Mouse (Mus musculus): ENCODE data around the gene Ear14.
"Not testable (repeated sequence)": the region's sequence is repeated elsewhere in the genome, so short reads cannot be mapped to it uniquely, and the experiment has no call there.

GRCm38 (mm10) chr14:51172947-51173346 is 30.2 kb upstream of the Ear14 start:
- not testable (repeated sequence) for TF ChIP-seq CTCF (IDR thresholded peaks at IDR 0.05; ENCODE audit: low read depth); EP300 (optimal IDR thresholded peaks at IDR 0.05)

Measured in stomach, postnatal 0 days (tissue).